Mouse (Mus musculus) heart, embryonic 11.5 days (tissue): ENCODE data around the gene Gm20517. TPM values are rescaled to one million over a fixed set of nuclear protein-coding genes. Genes with fewer than 3 reads are reported as not detected.

Source experiments
- ATAC-seq: fragments of 200-750 bp; cut with Nextera tagmentation; replicated peaks from 2 replicates; pipeline ENCODE4 v1.8.0; 2017; ENCODE audit warnings: moderate library complexity; ENCODE audit not compliant: insufficient number of reproducible peaks, low FRiP score, low TSS enrichment
- H3K27ac ChIP-seq: fragments of 300-500 bp; sonication (generic); 2 replicates; pipeline ENCODE4 v1.5.1; 2014; ENCODE audit warnings: mild to moderate bottlenecking, low read depth, low read length
- H3K27me3 ChIP-seq: fragments of 300-500 bp; sonication (generic); 2 replicates; pipeline ENCODE4 v1.6.1; 2014; ENCODE audit warnings: mild to moderate bottlenecking, low read length, mixed read lengths; ENCODE audit not compliant: control insufficient read depth, insufficient read depth
- H3K36me3 ChIP-seq: fragments of 300-500 bp; sonication (generic); 2 replicates; pipeline ENCODE4 v1.6.1; 2014; ENCODE audit warnings: mild to moderate bottlenecking, low read length, moderate library complexity, mixed read lengths; ENCODE audit not compliant: control insufficient read depth, insufficient read depth
- H3K4me1 ChIP-seq: fragments of 300-500 bp; sonication (generic); 2 replicates; pipeline ENCODE4 v1.6.1; 2014; ENCODE audit warnings: low read length; ENCODE audit not compliant: control insufficient read depth, insufficient read depth
- H3K4me2 ChIP-seq: fragments of 300-500 bp; sonication (generic); 2 replicates; pipeline ENCODE4 v1.6.1; 2014; ENCODE audit warnings: mild to moderate bottlenecking, moderate library complexity
- H3K4me3 ChIP-seq: fragments of 300-500 bp; sonication (generic); 2 replicates; pipeline ENCODE4 v1.5.1; 2014; ENCODE audit warnings: low read depth, low read length
- H3K9ac ChIP-seq: fragments of 300-500 bp; sonication (generic); 2 replicates; pipeline ENCODE4 v1.6.1; 2014; ENCODE audit warnings: mild to moderate bottlenecking, low read depth, low read length, moderate library complexity
- H3K9me3 ChIP-seq: fragments of 300-500 bp; sonication (generic); replicated peaks from 2 replicates; pipeline ENCODE4 v1.6.1; 2016; ENCODE audit warnings: low read length; ENCODE audit not compliant: control insufficient read depth
- WGBS: fragments of 180-500 bp; shearing (Covaris S2); extraction: QIAGEN DNeasy Blood & Tissue Kit; methylation state at CpG from one replicate; pipeline ENCODE4 v1.1.7; 2014; ENCODE audit not compliant: insufficient replicate concordance; 5-methylcytosine and 5-hydroxymethylcytosine counted together
- polyA plus RNA-seq: library from polyadenylated mRNA; unstranded; fragments of >200 nt; fragmentation: Nextera tagmentation; extraction: Ambion mirVana; gene quantifications from 2 replicates; pipeline ENCODE4 v1.2.1, GENCODE M21; 2014

Gm20517 gene
- polyA plus RNA-seq, 1 experiment from 2014 or later: 1.6 TPM

GRCm38 (mm10) chr17:47694503-47695336 is 83.3 kb downstream of the Gm20517 start, which contains the start of gene Prickle4:
Gene Prickle4, minus strand, starts transcription at chr17:47694736.
- peak within 1 kb of the TSS; percentile 83 for H3K4me3 ChIP-seq
- peak within 1 kb of the TSS; percentile 83 for H3K4me2 ChIP-seq
- H3K27ac ChIP-seq: peak within 1 kb of the TSS; percentile 42; the same call in 1 of the 2 replicates
- ATAC-seq: peak; percentile 91
- H3K27me3 ChIP-seq: peaks cover 15% of the 10 kb centered on the region
- H3K36me3 ChIP-seq: no peaks in the 10 kb centered on the region
- WGBS: under 1% methylated on average over 67 of the region's 82 CpGs
- peaks cover 10% of the 10 kb centered on the region; the same call in 1 of the 2 replicates for H3K4me1 ChIP-seq
- no peaks in the 10 kb centered on the region for H3K9me3 ChIP-seq
- peak within 1 kb of the TSS; percentile 87 for H3K9ac ChIP-seq

GRCm38 (mm10) chr17:47695337-47695710 is 83.9 kb downstream of the Gm20517 start:
- Histone ChIP-seq H3K9me3 (no peaks in the 10 kb centered on the region), H3K4me3 (peak overlapping the region; percentile 83), H3K36me3 (no peaks in the 10 kb centered on the region), H3K4me2 (peak overlapping the region; percentile 83), H3K27me3 (peaks cover 11% of the 10 kb centered on the region), H3K27ac (no peak overlapping the region), H3K9ac (peak overlapping the region; percentile 87), H3K4me1 (peaks cover 10% of the 10 kb centered on the region; the same call in 1 of the 2 replicates)
- under 1% methylated on average over 20 of the region's 23 CpGs for WGBS
- no peak; the same call in 1 of the 2 replicates for ATAC-seq

- Histone ChIP-seq H3K27ac (no peak overlapping the region), H3K9me3 (no peaks in the 10 kb centered on the region), H3K4me1 (peaks cover 18% of the 10 kb centered on the region), H3K9ac (no peak overlapping the region), H3K4me2 (no peak overlapping the region), H3K27me3 (peaks cover 20% of the 10 kb centered on the region), H3K4me3 (no peak overlapping the region), H3K36me3 (no peaks in the 10 kb centered on the region)
- 84% methylated on average over 10 of the region's 10 CpGs for WGBS
- ATAC-seq: no peak
Observed at GRCm38 (mm10) chr17:47698156-47698555, 86.8 kb downstream of the Gm20517 start.

GRCm38 (mm10) chr17:47699055-47699454 is 87.7 kb downstream of the Gm20517 start:
- no peak overlapping the region for H3K4me3 ChIP-seq
- H3K27me3 ChIP-seq: peaks cover 22% of the 10 kb centered on the region
- no peaks in the 10 kb centered on the region for H3K36me3 ChIP-seq
- no peak overlapping the region for H3K4me2 ChIP-seq
- H3K9ac ChIP-seq: no peak overlapping the region
- no peak for ATAC-seq
- H3K9me3 ChIP-seq: no peaks in the 10 kb centered on the region
- no peak overlapping the region for H3K27ac ChIP-seq
- WGBS: 77% methylated on average over 2 of the region's 2 CpGs
- H3K4me1 ChIP-seq: peaks cover 13% of the 10 kb centered on the region

GRCm38 (mm10) chr17:47701793-47702192 is 90.4 kb downstream of the Gm20517 start:
- Histone ChIP-seq H3K9ac (no peak overlapping the region), H3K4me2 (no peak overlapping the region), H3K27ac (no peak overlapping the region), H3K4me3 (no peak overlapping the region), H3K9me3 (no peaks in the 10 kb centered on the region), H3K27me3 (peaks cover 17% of the 10 kb centered on the region), H3K36me3 (no peaks in the 10 kb centered on the region), H3K4me1 (peaks cover 8% of the 10 kb centered on the region)
- ATAC-seq: no peak
- WGBS: 74% methylated on average over 9 of the region's 9 CpGs

- Histone ChIP-seq H3K4me2 (peak overlapping the region; percentile 38), H3K27me3 (peaks cover 17% of the 10 kb centered on the region), H3K9me3 (no peaks in the 10 kb centered on the region), H3K4me1 (peaks cover 8% of the 10 kb centered on the region), H3K4me3 (no peak overlapping the region), H3K36me3 (no peaks in the 10 kb centered on the region), H3K9ac (no peak overlapping the region), H3K27ac (no peak overlapping the region)
- ATAC-seq: no peak; the same call in 1 of the 2 replicates
- whole genome bisulfite sequencing: 26% methylated on average over 28 of the region's 28 CpGs
Observed at GRCm38 (mm10) chr17:47702548-47703345, 91.4 kb downstream of the Gm20517 start.

- H3K4me1 ChIP-seq: peaks cover 8% of the 10 kb centered on the region
- no peak overlapping the region; the same call in 1 of the 2 replicates for H3K4me3 ChIP-seq
- no peak overlapping the region for H3K9ac ChIP-seq
- no peak overlapping the region for H3K27ac ChIP-seq
- 27% methylated on average over 20 of the region's 20 CpGs for WGBS
- no peaks in the 10 kb centered on the region for H3K9me3 ChIP-seq
- H3K36me3 ChIP-seq: no peaks in the 10 kb centered on the region
- H3K4me2 ChIP-seq: peak overlapping the region; percentile 38
- no peak for ATAC-seq
- peaks cover 17% of the 10 kb centered on the region for H3K27me3 ChIP-seq
Observed at GRCm38 (mm10) chr17:47703556-47703955, 92.2 kb downstream of the Gm20517 start.

- H3K9me3 ChIP-seq: no peaks in the 10 kb centered on the region
- no peaks in the 10 kb centered on the region for H3K36me3 ChIP-seq
- H3K9ac ChIP-seq: no peak overlapping the region; the same call in 1 of the 2 replicates
- H3K27ac ChIP-seq: no peak overlapping the region
- H3K4me2 ChIP-seq: no peak overlapping the region
- no peak for ATAC-seq
- H3K4me3 ChIP-seq: no peak overlapping the region
- H3K4me1 ChIP-seq: peaks cover 8% of the 10 kb centered on the region
- H3K27me3 ChIP-seq: peaks cover 19% of the 10 kb centered on the region
- WGBS: 81% methylated on average over 4 of the region's 4 CpGs
Observed at GRCm38 (mm10) chr17:47704692-47705091, 93.3 kb downstream of the Gm20517 start.
